Mouse (Mus musculus) brain, embryonic 14.5 days (tissue): ENCODE results near the gene Ssr2.

Experiments used
- CTCF ChIP-seq: fragments of 200-500 bp; IDR thresholded peaks from 2 replicates; pipeline ENCODE4 v1.5.1; 2012; ENCODE audit warnings: inconsistent platforms, mild to moderate bottlenecking, moderate library complexity, borderline replicate concordance; ENCODE audit not compliant: insufficient read depth, insufficient read length; ENCODE audit errors: extremely low read depth
- POLR2A ChIP-seq: fragments of 200-500 bp; IDR thresholded peaks from 2 replicates; pipeline ENCODE4 v1.6.1; 2012; ENCODE audit warnings: mild to moderate bottlenecking, inconsistent platforms, borderline replicate concordance; ENCODE audit not compliant: poor library complexity, insufficient read depth, insufficient read length, severe bottlenecking; ENCODE audit errors: extremely low read depth

- TF ChIP-seq CTCF, result no peak
- no peak for TF ChIP-seq POLR2A
These were observed 32.5 kb upstream of the Ssr2 start for GRCm38 (mm10) chr3:88543174-88543573.
